Mouse (Mus musculus): Measurements from ENCODE around the gene Drd4. TPM values are rescaled to one million over a fixed set of nuclear protein-coding genes. Genes with fewer than 3 reads are reported as not detected.
A peak's percentile ranks its signal among the peaks of the same experiment; 100 is the strongest.
"Not testable (repeated sequence)": the region's sequence is repeated elsewhere in the genome, so short reads cannot be mapped to it uniquely, and the experiment has no call there.

Gene Drd4
- polyA plus RNA-seq (2011; ENCODE audit: insufficient read length, low read depth, missing spikeins) = 0.28 TPM in 1 of 2 replicates, not detected in the other

GRCm38 (mm10) chr7:141291921-141292582, at the start of gene Drd4:
Gene Drd4, plus strand, starts transcription at chr7:141292006.
- Histone ChIP-seq H3K27ac (ENCODE audit: insufficient read depth, low read length) (no peak within 1 kb of the TSS), H3K4me1 (ENCODE audit: control insufficient read depth, insufficient read depth, low read length) (peaks cover 2% of the 10 kb centered on the region; the same call in 1 of the 2 replicates), H3K4me3 (ENCODE audit: insufficient read depth, low read length) (0 out of 2 replicates have a peak within 1 kb of the TSS, but pooled peaks have one; percentile 0)
- no peak for TF ChIP-seq POLR2A (IDR thresholded peaks at IDR 0.05; ENCODE audit: low read depth, low read length)
- TF ChIP-seq CTCF (IDR thresholded peaks at IDR 0.05; ENCODE audit: borderline replicate concordance, insufficient read depth, low read length) = no peak

- H3K4me1 ChIP-seq (ENCODE audit: control insufficient read depth, insufficient read depth, low read length); H3K27ac ChIP-seq (ENCODE audit: insufficient read depth, low read length); H3K4me3 ChIP-seq (ENCODE audit: insufficient read depth, low read length): not testable (repeated sequence)
Measured at GRCm38 (mm10) chr7:141250486-141250885, 41.3 kb upstream of the Drd4 start.

- H3K4me1 ChIP-seq (ENCODE audit: control insufficient read depth, insufficient read depth, low read length) = no peaks in the 10 kb centered on the region
- TF ChIP-seq CTCF (IDR thresholded peaks at IDR 0.05; ENCODE audit: borderline replicate concordance, insufficient read depth, low read length) (no peak), POLR2A (IDR thresholded peaks at IDR 0.05; ENCODE audit: low read depth, low read length) (no peak)
- H3K4me3 ChIP-seq (ENCODE audit: insufficient read depth, low read length) = no peak overlapping the region
- no peak overlapping the region for H3K27ac ChIP-seq (ENCODE audit: insufficient read depth, low read length)
Measured at GRCm38 (mm10) chr7:141256159-141256558, 35.6 kb upstream of the Drd4 start.

- TF ChIP-seq CTCF (IDR thresholded peaks at IDR 0.05; ENCODE audit: borderline replicate concordance, insufficient read depth, low read length) (no peak), POLR2A (IDR thresholded peaks at IDR 0.05; ENCODE audit: low read depth, low read length) (no peak)
- Histone ChIP-seq H3K4me1 (ENCODE audit: control insufficient read depth, insufficient read depth, low read length) (no peaks in the 10 kb centered on the region; the same call in 1 of the 2 replicates), H3K4me3 (ENCODE audit: insufficient read depth, low read length) (no peak overlapping the region), H3K27ac (ENCODE audit: insufficient read depth, low read length) (no peak overlapping the region)
Measured at GRCm38 (mm10) chr7:141261480-141261879, 30.3 kb upstream of the Drd4 start.

- no peak overlapping the region for H3K4me3 ChIP-seq (ENCODE audit: insufficient read depth, low read length)
- TF ChIP-seq CTCF (IDR thresholded peaks at IDR 0.05; ENCODE audit: borderline replicate concordance, insufficient read depth, low read length) (no peak), POLR2A (IDR thresholded peaks at IDR 0.05; ENCODE audit: low read depth, low read length) (no peak)
- no peaks in the 10 kb centered on the region; the same call in 1 of the 2 replicates for H3K4me1 ChIP-seq (ENCODE audit: control insufficient read depth, insufficient read depth, low read length)
- H3K27ac ChIP-seq (ENCODE audit: insufficient read depth, low read length) = no peak overlapping the region
Measured at GRCm38 (mm10) chr7:141263640-141264039, 28.2 kb upstream of the Drd4 start.

- Histone ChIP-seq H3K4me1 (ENCODE audit: control insufficient read depth, insufficient read depth, low read length) (no peaks in the 10 kb centered on the region; the same call in 1 of the 2 replicates), H3K27ac (ENCODE audit: insufficient read depth, low read length) (no peak overlapping the region), H3K4me3 (ENCODE audit: insufficient read depth, low read length) (no peak overlapping the region)
- no peak for TF ChIP-seq POLR2A (IDR thresholded peaks at IDR 0.05; ENCODE audit: low read depth, low read length)
- no peak for TF ChIP-seq CTCF (IDR thresholded peaks at IDR 0.05; ENCODE audit: borderline replicate concordance, insufficient read depth, low read length)
Measured at GRCm38 (mm10) chr7:141264041-141264700, 27.6 kb upstream of the Drd4 start.

GRCm38 (mm10) chr7:141264761-141265410, 26.9 kb upstream of the Drd4 start:
- TF ChIP-seq CTCF (IDR thresholded peaks at IDR 0.05; ENCODE audit: borderline replicate concordance, insufficient read depth, low read length) (peak; percentile 49; the same call in 1 of the 2 replicates), POLR2A (IDR thresholded peaks at IDR 0.05; ENCODE audit: low read depth, low read length) (no peak)
- Histone ChIP-seq H3K4me1 (ENCODE audit: control insufficient read depth, insufficient read depth, low read length) (no peaks in the 10 kb centered on the region; the same call in 1 of the 2 replicates), H3K27ac (ENCODE audit: insufficient read depth, low read length) (no peak overlapping the region), H3K4me3 (ENCODE audit: insufficient read depth, low read length) (no peak overlapping the region)

GRCm38 (mm10) chr7:141265411-141265738, 26.4 kb upstream of the Drd4 start:
- H3K27ac ChIP-seq (ENCODE audit: insufficient read depth, low read length) = no peak overlapping the region
- no peaks in the 10 kb centered on the region; the same call in 1 of the 2 replicates for H3K4me1 ChIP-seq (ENCODE audit: control insufficient read depth, insufficient read depth, low read length)
- H3K4me3 ChIP-seq (ENCODE audit: insufficient read depth, low read length) = peak overlapping the region; percentile 82; the same call in 1 of the 2 replicates
- no peak for TF ChIP-seq POLR2A (IDR thresholded peaks at IDR 0.05; ENCODE audit: low read depth, low read length)
- TF ChIP-seq CTCF (IDR thresholded peaks at IDR 0.05; ENCODE audit: borderline replicate concordance, insufficient read depth, low read length) = no peak

GRCm38 (mm10) chr7:141265739-141266561, 25.9 kb upstream of the Drd4 start, which contains the start of gene Irf7:
Gene Irf7, minus strand, starts transcription at chr7:141266481.
- H3K27ac ChIP-seq (ENCODE audit: insufficient read depth, low read length) = no peak within 1 kb of the TSS

More at GRCm38 (mm10) chr7:141265739-141266561, 25.9 kb upstream of the Drd4 start, which contains the start of gene Irf7:
- TF ChIP-seq CTCF (IDR thresholded peaks at IDR 0.05; ENCODE audit: borderline replicate concordance, insufficient read depth, low read length) = no peak
- TF ChIP-seq POLR2A (IDR thresholded peaks at IDR 0.05; ENCODE audit: low read depth, low read length) = peak; percentile 62; the same call in 1 of the 2 replicates
- no peaks in the 10 kb centered on the region; the same call in 1 of the 2 replicates for H3K4me1 ChIP-seq (ENCODE audit: control insufficient read depth, insufficient read depth, low read length)
- H3K4me3 ChIP-seq (ENCODE audit: insufficient read depth, low read length) = peak within 1 kb of the TSS; percentile 82
